Mouse (Mus musculus) adrenal gland, adult 2 months (tissue): ENCODE results near the gene Rab10. TPM values are rescaled to one million over a fixed set of nuclear protein-coding genes. Genes with fewer than 3 reads are reported as not detected.

Experiments used
- DNase-seq: peaks from one replicate; pipeline ENCODE4 v3.0.0; 2021
- polyA plus RNA-seq: library from polyadenylated mRNA; depleted of rRNA; stranded (reverse); fragments of >200 nt; gene quantifications from 2 replicates; pipeline ENCODE4 v1.2.3, GENCODE M21; 2012
- total RNA-seq, 2 experiments: library from RNA; stranded (reverse); gene quantifications; 2 replicates each; pipeline ENCODE4 v1.2.3; 2021

Rab10 gene
- total and polyA plus RNA-seq, 3 experiments, result 65.6 to 206 (median 195) TPM

DNA sequence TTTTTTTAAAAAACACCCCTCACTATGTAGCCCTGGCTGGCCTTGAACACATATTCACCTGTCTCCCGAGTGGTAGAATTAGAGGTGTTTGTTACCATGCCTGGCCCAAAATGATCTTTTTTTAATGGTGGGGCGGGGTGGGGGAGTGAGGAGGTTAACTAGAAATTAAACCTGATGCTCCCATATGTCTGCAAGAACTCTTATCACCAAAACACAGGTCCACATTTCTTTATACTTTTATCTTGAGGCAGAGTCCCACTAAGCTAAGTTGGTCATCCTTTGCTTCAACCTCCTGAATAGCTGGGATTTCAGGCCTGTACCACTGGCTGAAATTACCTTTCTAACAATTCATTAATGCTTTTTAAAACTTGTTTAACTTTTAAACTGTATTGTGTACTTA, 13.7 kb downstream of the Rab10 start:
- no peak for DNase-seq

DNA sequence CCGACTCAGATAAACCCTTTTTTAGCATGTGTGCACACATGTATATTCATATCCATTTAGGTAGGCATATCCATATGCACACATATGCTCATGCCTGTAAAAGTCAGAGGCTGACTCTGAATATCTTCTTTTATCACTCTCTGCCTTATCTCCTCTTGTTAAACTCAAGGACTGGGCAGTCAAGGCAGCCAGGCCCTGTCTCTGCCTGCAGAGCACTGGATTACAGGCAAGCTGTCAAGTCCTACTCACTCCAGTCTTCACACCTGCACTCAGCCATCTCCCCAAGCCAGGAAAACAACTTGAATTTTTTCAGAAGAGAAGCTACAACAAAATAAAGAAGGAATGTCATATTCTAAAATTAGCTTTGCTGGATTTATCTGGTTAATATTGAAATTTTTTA, 17.9 kb downstream of the Rab10 start:
- DNase-seq, result peak; percentile 42

DNA sequence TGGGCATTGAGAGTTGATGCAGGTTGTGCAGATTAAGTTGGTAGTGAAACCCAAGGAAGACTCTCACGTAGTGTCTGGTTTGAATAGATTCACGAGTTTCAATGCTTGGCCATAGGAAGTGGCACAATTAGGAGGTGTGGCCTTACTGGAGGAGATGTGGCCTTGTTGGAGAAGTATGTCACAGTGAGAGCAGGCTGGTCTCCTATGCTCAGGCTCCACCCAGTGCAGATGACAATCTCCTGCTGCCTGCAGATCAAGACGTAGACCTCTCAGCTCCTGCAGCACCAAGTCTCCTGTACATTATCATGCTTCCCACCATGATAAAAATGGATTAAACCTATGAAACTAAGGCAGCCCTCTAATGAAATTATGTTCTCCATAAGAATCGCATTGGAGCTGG, 18.7 kb downstream of the Rab10 start:
- DNase-seq, result peak; percentile 44

DNA sequence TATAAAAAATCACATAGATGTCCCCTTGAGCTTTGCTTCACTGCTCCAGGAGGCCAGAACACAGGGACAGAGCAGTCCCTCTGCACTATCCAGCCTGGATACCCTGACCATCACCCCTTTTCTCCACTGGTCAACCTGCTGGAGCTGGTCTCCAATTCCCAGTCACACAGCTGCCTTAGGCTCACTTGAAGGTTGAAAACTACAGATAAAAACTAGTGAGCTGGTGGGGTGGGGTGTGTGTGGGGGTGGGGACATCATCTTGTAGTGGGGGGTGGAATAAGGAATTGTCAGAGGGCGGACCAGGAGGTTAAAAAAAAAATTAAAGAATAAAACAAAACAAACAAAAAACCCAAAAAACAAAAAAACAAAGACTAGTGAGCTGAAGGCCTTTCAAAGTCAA, 21.3 kb downstream of the Rab10 start:
- no peak for DNase-seq

DNA sequence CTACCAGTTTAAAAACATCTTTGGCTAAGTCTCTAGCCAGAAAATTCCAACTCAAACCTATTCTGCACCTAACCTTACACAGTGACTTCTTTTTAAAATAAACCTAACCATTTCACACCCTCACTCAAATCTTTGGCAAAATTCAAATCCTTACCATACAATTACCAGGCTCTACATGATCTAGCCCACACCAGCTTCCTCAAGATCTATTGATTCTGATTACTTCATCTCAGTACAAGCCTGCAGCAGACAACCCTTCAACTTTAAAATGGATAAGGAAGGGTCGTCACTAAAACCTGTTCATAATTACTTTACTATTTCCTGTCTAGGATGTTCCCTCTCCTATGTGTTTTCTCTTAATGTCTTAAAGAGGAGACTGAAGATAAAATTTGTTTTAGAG, 23.9 kb downstream of the Rab10 start:
- no peak for DNase-seq

DNA sequence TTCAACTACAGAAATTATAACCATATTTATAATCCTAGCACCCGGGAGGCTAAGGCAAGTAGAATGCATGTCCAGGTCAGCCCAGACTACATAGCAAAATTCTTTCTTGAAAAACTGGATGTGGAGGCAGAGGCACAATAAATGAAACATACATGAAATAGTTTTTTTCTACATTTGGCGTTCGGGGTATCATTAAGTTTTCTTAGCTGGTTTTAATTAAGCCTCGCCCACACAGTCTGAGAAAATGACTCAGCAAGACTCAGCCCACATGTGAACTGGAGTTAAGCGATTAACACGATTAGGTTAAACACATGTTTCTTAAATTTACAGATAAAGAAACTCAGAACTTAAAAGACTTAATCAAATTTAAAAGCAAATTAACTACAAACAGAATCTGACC, 24.4 kb downstream of the Rab10 start:
- no peak for DNase-seq

DNA sequence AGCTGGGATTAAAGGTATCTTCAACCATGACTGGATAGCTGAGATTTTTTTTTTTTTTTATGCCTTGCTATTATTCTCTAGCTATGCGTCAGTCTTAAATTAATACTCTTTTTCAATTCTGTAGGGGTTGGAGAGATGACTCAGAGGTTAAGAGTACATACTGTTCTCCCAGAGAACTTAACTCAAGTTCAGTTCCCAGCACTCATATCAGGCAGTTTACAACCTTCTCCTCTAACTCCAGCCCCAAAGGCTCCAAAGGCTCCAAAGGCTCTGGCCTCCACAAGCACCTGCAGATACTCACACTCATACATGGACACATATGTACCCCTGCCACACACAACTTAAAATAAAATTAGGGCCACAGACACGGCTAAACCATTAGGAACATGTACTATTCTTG, 25.3 kb downstream of the Rab10 start:
- DNase-seq, result no peak

DNA sequence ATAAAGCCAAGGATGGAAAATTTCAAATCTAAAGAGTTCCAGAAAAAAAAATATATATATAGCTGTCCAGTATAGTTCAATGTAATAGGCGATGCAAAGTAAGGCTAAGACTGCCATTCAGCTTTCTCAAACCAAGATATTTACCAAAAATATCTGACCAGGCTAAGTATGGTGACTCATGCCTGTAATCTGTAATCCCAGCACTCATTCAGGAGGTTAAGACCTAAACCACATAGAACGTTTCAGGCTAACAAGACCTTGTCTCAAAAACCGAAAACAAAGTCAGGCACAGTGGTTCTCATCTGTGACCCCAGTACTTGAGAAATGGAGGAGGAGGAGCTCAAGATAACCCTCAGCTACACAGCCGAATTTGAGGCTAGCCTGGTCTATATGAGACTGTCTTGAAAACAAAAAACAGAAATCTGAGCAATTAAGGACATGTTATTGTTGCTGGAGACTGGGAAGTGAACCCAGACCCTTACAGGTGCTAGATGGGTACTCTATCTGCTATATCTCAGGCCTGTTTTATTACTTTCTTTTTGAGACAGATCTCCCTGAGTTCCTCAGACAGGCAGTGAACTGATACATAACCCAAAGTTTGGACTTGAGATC, 25.8 kb downstream of the Rab10 start:
- no peak for DNase-seq

DNA sequence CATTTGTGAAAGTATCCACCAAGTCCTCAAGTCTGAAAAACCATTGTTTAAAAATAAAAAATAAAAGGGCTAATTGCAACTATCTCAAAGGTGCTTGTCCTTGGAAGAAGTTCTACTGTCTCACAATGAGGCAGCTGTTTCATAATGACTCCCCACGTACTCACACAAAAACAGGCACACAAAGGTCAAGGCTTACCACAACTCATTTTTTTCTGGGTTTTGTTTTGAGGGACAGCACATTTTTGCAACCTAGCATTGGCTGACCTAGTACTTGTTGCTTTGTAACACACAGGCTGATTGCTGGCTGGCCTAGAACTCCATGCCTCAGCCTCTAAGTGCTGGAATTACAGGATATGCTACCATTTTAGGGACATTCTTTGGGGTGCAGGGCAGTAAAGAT, 26.8 kb downstream of the Rab10 start:
- peak; percentile 82 for DNase-seq

DNA sequence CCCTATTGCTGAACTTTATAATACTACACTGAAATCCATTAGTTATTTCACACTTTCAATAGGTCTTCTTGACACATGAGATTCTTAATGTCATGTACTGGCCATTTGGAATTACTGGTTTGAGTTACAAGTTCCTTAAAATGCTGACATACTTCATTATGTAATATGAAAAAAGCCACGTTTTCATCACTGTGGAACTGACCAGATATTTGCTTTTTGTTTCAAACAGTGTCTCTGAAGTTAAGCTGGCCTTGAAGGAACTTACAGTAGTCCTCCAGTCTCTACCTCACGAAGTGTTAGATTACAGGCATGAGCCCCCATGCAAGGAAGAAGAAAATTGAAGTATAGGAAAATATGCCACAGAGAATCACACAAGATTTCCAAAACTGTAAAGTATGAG, 27.2 kb downstream of the Rab10 start:
- no peak for DNase-seq

DNA sequence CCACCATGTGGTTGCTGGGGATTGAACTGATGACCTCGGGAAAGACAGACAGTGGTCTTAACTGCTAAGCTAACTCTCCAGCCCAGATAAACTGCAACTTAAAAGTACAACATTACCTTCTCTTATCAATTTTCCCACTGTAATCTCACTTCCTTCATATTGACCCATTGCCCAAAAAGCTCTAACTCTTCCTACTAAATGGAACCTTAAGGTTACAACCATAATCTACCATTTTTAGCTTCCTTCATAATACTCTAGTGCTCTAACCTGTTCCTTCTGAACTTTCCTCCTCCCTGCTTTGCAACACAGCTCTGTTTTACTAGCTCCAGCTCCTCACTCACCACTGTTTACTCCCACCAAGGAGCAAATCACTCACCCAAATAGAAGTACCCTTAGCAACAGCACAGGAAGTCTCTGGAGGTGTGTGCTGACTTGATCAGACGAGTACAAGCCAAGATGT, 30.9 kb downstream of the Rab10 start:
- no peak for DNase-seq

DNA sequence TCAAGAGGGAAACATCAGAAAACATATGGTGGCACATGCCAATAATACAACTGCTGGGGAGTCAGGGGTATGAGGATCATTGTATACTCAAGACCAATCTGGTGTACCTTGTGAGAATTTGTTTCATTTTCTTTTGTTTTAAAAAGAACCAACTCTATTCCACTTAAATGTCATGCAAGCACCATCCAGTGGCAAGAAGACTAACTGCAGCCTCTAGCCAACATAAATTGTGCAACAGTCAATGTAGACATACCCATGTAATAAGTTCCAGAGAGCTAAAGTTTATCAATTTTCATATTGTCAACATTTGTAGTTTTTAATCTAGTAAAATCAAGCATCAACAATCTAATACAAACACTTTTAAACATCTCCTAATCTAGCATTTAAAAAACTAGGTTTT, 39.0 kb downstream of the Rab10 start:
- DNase-seq, result no peak

DNA sequence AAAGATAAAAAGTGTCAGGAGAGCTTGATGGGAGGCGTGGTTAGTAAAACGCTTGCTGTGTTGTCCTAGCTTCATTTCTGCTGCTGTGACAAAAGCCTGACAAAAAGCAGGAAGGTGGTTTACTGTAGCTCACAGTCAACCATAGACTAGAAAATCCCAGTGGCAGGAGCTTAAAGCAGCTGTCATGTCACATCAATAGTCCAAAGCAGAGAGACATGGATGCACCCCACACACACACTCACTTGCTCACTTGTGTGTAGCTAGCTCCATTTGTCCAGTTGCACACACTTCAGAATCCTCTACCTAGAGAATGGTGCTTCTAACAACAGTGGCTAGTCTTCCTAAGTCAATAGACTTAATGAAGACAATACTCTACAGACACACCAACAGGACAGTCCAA, 42.4 kb downstream of the Rab10 start:
- DNase-seq, result no peak

DNA sequence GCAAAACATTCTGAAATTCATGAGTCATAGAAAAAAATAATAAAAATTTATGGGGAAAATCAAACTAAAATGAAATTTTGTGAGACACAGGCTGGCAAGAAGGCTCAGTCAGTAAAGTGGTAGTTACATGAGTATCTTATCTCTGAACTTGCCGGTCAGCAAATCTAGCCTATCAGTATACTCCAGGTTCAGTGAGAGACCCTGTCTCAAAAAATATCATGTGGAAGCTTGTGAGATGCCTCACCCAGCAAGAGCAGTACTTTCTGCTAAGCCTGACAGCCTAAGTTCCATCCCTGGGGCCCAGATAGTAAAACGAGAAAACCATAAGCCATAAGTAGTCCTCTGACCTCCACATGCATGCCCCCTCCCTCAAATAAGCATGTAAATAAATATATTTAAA, 44.6 kb downstream of the Rab10 start:
- no peak for DNase-seq

DNA sequence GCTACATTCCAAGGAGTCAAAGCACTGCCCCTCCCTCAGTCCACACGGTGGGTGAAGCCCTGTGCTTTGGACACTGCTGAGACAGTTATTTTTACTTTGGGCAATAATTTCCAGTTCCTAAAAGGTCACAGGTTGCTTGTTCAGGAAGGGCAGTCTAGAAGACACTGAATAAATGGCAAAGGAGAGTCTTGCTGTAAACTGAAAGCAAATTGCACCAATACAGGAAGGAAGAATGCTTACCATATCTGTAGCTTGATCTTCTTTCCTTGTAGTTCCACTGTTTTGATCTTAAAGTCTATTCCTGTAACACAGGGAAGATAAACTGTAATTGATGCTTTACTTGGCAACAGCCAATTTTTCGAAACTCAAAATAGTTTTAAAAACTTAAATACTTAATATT, 45.3 kb downstream of the Rab10 start:
- no peak for DNase-seq

DNA sequence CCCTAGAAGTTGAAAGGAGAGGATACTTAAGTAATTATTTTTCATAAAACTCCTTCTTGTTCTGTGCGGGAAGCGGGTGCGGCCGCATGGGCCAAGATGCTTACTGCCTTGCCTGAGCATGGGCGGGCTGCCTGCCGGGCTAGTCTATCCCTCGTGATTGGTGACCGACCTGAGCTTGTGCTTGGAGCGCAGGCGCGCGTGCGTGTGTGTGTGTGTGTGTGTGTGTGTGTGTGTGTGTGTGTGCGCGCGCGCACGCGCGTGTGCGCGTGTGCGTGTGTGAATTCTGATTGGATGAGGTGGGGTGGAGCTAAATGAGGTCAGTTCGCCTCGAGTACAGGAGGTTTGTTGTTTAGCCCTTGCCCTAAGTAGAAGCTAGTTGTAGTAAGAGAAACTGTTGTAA, 48.2 kb downstream of the Rab10 start:
- no peak for DNase-seq

DNA sequence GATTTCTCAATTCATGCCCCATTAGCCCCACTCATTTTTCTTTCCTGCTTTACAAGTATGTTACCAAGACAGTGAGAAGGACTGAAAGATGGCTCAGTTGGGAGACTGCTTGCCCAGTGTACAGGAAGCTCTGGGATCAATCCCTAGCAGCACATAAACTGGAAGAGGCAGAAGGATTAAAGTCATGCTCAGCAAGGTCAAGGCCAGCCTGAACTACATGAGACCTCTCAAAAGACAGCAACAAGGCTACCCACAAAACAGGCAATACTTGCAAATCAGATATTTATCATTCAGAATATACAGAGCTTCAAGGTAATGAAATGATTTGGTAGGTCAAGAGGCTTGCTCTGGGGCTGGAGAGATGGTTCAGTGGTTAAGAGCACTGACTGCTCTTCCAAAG, 53.8 kb downstream of the Rab10 start:
- DNase-seq, result peak; percentile 60

DNA sequence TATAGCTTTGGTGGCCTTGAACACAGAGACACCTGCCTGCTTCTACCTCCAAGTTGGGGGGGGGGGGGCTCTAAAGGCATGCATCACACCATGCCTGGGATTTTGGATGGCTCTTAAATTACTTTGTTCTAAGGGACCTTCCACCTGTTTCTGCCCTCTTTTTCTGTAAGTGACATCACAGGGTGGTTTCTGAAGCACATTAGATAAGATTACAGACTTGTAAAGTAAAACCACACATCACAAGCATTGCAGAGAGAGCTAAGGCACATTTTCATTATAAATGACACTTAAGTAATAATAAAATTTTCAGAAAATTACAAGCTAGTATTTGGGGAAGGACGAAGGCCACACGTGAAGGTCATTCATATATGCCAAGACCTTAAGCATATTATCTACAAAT, 54.3 kb downstream of the Rab10 start:
- no peak for DNase-seq

DNA sequence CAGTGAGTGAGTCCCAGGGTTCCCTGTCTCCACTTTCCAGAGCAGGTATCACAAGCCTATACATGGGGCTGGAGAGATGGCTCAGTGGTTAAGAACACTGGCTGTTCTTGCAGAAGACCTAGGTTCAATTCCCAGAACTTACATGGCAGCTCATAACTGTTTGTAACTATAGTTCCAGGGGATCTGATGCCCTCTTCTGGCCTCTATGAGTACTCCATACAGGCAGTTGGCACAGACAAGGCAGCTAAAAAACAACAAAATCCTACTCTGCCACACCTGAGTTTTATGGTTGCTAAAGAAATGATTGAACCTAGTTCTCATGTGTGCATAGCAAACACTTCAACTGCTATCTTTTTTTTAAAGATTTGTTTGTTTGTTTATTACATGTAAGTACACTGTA, 56.2 kb downstream of the Rab10 start:
- no peak for DNase-seq

DNA sequence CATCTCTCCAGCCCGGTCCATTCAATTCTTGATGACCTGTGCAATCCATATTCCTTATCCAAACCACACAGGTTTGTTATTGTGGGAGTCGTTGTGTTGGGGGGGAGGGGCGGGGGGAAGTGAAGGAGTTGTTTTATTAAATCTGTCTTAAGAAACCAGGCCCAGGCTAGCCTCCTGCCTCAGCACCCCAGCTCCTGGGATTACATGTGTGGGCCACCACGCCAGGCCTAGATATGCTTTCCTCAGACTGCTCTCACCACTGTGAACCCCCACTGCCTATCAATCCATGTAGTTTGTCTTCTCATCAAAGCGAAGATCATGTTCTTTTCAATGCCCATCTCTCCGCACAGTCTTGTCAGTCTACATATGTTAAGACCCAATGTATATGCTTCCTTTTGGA, 63.7 kb downstream of the Rab10 start:
- DNase-seq, result no peak

DNA sequence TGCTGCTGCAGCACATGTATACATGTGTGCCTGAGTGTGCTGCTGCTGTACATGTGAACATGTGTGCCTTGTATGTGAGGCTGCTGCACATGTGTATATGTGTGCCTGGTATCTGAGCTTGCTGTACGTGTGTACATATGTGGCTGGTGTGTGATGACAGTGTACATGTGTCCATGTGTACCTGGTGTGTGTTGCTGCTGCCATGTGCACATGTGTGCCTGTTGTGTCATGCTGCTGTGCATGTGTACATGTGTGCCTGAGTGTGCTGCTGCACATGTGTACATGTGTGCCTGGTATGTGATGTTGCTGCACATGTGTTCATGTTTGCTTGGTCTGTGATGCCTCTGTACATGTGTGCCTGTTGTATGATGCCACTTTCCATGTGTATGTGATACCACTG, 70.2 kb downstream of the Rab10 start:
- no peak for DNase-seq

DNA sequence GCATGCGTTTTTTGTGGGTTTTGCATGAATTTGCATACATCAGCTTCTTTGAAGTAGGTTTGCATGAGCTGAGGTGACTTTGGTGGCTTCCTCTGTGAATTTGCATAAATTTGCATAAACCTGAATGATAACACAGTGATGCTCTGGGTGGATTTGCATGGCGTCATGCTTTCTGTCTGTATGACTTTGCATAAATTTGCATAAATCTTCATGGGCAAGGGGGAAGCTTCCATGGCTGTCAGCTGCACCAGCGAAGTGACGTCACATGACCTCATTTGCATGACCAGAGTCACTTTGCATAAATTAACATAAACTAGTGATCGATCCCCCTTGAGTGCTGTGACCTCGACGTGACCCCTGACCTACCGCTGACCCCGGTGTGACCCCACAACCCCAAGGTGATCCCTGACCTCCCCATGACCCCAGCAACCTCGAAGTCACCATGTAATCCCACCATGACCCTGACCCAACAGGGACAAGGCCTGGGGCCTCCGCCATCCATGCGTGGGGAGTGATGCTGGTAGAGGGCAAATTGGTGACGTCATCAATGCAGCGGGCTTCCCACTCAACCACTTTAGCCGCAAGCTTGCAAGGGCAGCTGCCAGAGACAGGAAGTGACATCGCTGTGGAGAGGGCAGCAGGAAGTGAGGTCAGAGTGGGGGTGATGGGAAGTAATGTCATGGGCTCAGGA, 71.3 kb downstream of the Rab10 start:
- DNase-seq, result no peak

DNA sequence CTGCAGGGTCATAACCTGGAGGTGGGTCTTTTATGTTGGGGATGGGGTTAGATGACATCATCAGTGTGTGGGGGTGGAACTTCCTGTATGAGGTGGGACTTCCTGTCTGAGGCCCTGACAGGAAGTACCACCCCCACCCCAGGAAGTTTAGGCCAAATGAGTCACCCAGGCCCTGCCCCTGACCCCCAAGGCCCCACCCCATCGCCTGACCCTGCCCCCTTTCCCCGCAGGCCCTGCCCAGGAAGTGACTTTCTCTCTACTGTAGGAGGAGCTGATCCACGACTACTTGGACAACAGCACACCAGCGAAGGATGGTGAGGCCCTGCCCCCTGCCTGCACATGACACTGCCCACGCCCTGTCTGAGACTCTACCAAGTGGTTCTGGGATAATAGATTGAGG, 72.0 kb downstream of the Rab10 start:
- DNase-seq, result no peak
